Mouse (Mus musculus) hindbrain, embryonic 14.5 days (tissue): ENCODE measurements around the gene Gm32742. TPM values are rescaled to one million over a fixed set of nuclear protein-coding genes. Genes with fewer than 3 reads are reported as not detected.
"Not testable (repeated sequence)": the region's sequence is repeated elsewhere in the genome, so short reads cannot be mapped to it uniquely, and the experiment has no call there.

Source experiments
- ATAC-seq: fragments of 200-750 bp; cut with Nextera tagmentation; 2 replicates; pipeline ENCODE4 v1.8.0; 2017; ENCODE audit warnings: moderate number of reproducible peaks, mild to moderate bottlenecking, moderate TSS enrichment, moderate library complexity; ENCODE audit not compliant: low FRiP score
- DNase-seq: peaks from one replicate; pipeline ENCODE4 v3.0.0-alpha.2; 2015; ENCODE audit warnings: low spot score
- H3K27ac ChIP-seq: fragments of 300-500 bp; sonication (generic); 2 replicates; pipeline ENCODE4 v1.5.1; 2014; ENCODE audit warnings: mild to moderate bottlenecking, moderate library complexity
- H3K27me3 ChIP-seq: fragments of 300-500 bp; sonication (generic); 2 replicates; pipeline ENCODE4 v1.6.1; 2014; ENCODE audit warnings: mild to moderate bottlenecking, low read length, mixed read lengths; ENCODE audit not compliant: control insufficient read depth, insufficient read depth
- H3K36me3 ChIP-seq: fragments of 300-500 bp; sonication (generic); replicated peaks from 2 replicates; pipeline ENCODE4 v1.6.1; 2014; ENCODE audit not compliant: control insufficient read depth, insufficient read depth
- H3K4me1 ChIP-seq: fragments of 300-500 bp; sonication (generic); replicated peaks from 2 replicates; pipeline ENCODE4 v1.6.1; 2014; ENCODE audit warnings: antibody characterized with exemption, low read length, mixed read lengths; ENCODE audit not compliant: control insufficient read depth, insufficient read depth
- H3K4me2 ChIP-seq: fragments of 300-500 bp; sonication (generic); replicated peaks from 2 replicates; pipeline ENCODE4 v1.6.1; 2014; ENCODE audit warnings: mild to moderate bottlenecking, moderate library complexity
- H3K4me3 ChIP-seq: fragments of 300-500 bp; sonication (generic); replicated peaks from 2 replicates; pipeline ENCODE4 v1.5.1; 2014; ENCODE audit warnings: mild to moderate bottlenecking, low read length
- H3K9ac ChIP-seq: fragments of 300-500 bp; sonication (generic); 2 replicates; pipeline ENCODE4 v1.6.1; 2014
- H3K9me3 ChIP-seq: fragments of 300-500 bp; sonication (generic); 2 replicates; pipeline ENCODE4 v1.6.1; 2016; ENCODE audit warnings: low read length; ENCODE audit not compliant: control insufficient read depth
- WGBS: fragments of 180-500 bp; shearing (Covaris S2); extraction: QIAGEN DNeasy Blood & Tissue Kit; methylation state at CpG from one replicate; pipeline ENCODE4 v1.1.7; 2014; 5-methylcytosine and 5-hydroxymethylcytosine counted together
- polyA plus RNA-seq: library from polyadenylated mRNA; unstranded; fragments of >200 nt; fragmentation: Nextera tagmentation; extraction: Ambion mirVana; gene quantifications from 2 replicates; pipeline ENCODE4 v1.2.1, GENCODE M21; 2014

The Gm32742 gene
- polyA plus RNA-seq, 1 experiment from 2014 or later: not detected

- 84% methylated on average over 5 of the region's 5 CpGs for WGBS
Observed at GRCm38 (mm10) chr9:51163989-51164388, 1.3 kb downstream of the Gm32742 start.

GRCm38 (mm10) chr9:51161771-51162388 lies 3.4 kb downstream of the Gm32742 start:
- H3K9ac ChIP-seq: no peak overlapping the region
- H3K4me1 ChIP-seq: no peaks in the 10 kb centered on the region
- H3K27ac ChIP-seq: no peak overlapping the region
- no peaks in the 10 kb centered on the region for H3K9me3 ChIP-seq
- H3K27me3 ChIP-seq: 0 out of 2 replicates have a peak, but pooled peaks cover 5% of the 10 kb centered on the region
- 29% methylated on average over 4 of the region's 4 CpGs for WGBS
- ATAC-seq: peak; percentile 64; the same call in 1 of the 2 replicates
- H3K36me3 ChIP-seq: no peaks in the 10 kb centered on the region
- no peak overlapping the region for H3K4me3 ChIP-seq
- no peak overlapping the region for H3K4me2 ChIP-seq
- DNase-seq: peak; percentile 83

More at GRCm38 (mm10) chr9:51163989-51164388, 1.3 kb downstream of the Gm32742 start:
- Histone ChIP-seq H3K4me1 (no peaks in the 10 kb centered on the region), H3K4me3 (no peak overlapping the region), H3K9me3 (no peaks in the 10 kb centered on the region), H3K27ac (no peak overlapping the region), H3K27me3 (0 out of 2 replicates have a peak, but pooled peaks cover 5% of the 10 kb centered on the region), H3K36me3 (no peaks in the 10 kb centered on the region), H3K9ac (no peak overlapping the region), H3K4me2 (no peak overlapping the region)
- no peak for ATAC-seq
- DNase-seq: no peak

GRCm38 (mm10) chr9:51152079-51152752 lies 13.1 kb downstream of the Gm32742 start:
- no peaks in the 10 kb centered on the region for H3K4me1 ChIP-seq
- 19% methylated on average over 13 of the region's 13 CpGs for WGBS
- no peaks in the 10 kb centered on the region for H3K27me3 ChIP-seq
- ATAC-seq: peak; percentile 43; the same call in 1 of the 2 replicates
- no peaks in the 10 kb centered on the region for H3K9me3 ChIP-seq
- DNase-seq: peak; percentile 93
- no peak overlapping the region for H3K9ac ChIP-seq
- H3K4me3 ChIP-seq: no peak overlapping the region
- H3K4me2 ChIP-seq: 0 out of 2 replicates have a peak overlapping the region, but pooled peaks have one; percentile 7
- no peaks in the 10 kb centered on the region for H3K36me3 ChIP-seq
- H3K27ac ChIP-seq: no peak overlapping the region

- WGBS: 86% methylated on average over 5 of the region's 5 CpGs
Observed at GRCm38 (mm10) chr9:51147294-51147693, 18.0 kb downstream of the Gm32742 start.

GRCm38 (mm10) chr9:51146496-51146895 lies 18.8 kb downstream of the Gm32742 start:
- Histone ChIP-seq H3K9ac (no peak overlapping the region), H3K36me3 (no peaks in the 10 kb centered on the region), H3K27me3 (no peaks in the 10 kb centered on the region), H3K27ac (no peak overlapping the region), H3K9me3 (no peaks in the 10 kb centered on the region), H3K4me1 (peaks cover 8% of the 10 kb centered on the region; the same call in 1 of the 2 replicates), H3K4me3 (no peak overlapping the region), H3K4me2 (no peak overlapping the region)
- ATAC-seq (no peak), DNase-seq (peak; percentile 33)
- WGBS: 71% methylated on average over 4 of the region's 4 CpGs

More at GRCm38 (mm10) chr9:51147294-51147693, 18.0 kb downstream of the Gm32742 start:
- DNase-seq (no peak), ATAC-seq (no peak)
- Histone ChIP-seq H3K9ac (no peak overlapping the region), H3K36me3 (no peaks in the 10 kb centered on the region), H3K27me3 (no peaks in the 10 kb centered on the region), H3K4me1 (peaks cover 8% of the 10 kb centered on the region; the same call in 1 of the 2 replicates), H3K4me3 (no peak overlapping the region), H3K4me2 (no peak overlapping the region), H3K9me3 (no peaks in the 10 kb centered on the region), H3K27ac (no peak overlapping the region)

GRCm38 (mm10) chr9:51144218-51144617 lies 21.1 kb downstream of the Gm32742 start:
- no peak overlapping the region for H3K4me2 ChIP-seq
- DNase-seq: no peak
- H3K4me3 ChIP-seq: no peak overlapping the region
- no peaks in the 10 kb centered on the region for H3K9me3 ChIP-seq
- WGBS: 75% methylated on average over 6 of the region's 6 CpGs
- no peaks in the 10 kb centered on the region for H3K27me3 ChIP-seq
- no peak overlapping the region for H3K9ac ChIP-seq
- no peak overlapping the region for H3K27ac ChIP-seq
- H3K4me1 ChIP-seq: peaks cover 8% of the 10 kb centered on the region; the same call in 1 of the 2 replicates
- no peak for ATAC-seq
- H3K36me3 ChIP-seq: no peaks in the 10 kb centered on the region

GRCm38 (mm10) chr9:51143437-51143836 lies 21.9 kb downstream of the Gm32742 start:
- Histone ChIP-seq H3K4me1 (peaks cover 8% of the 10 kb centered on the region; the same call in 1 of the 2 replicates), H3K27ac (no peak overlapping the region), H3K4me3 (no peak overlapping the region), H3K9ac (no peak overlapping the region), H3K4me2 (no peak overlapping the region), H3K9me3 (no peaks in the 10 kb centered on the region), H3K36me3 (no peaks in the 10 kb centered on the region), H3K27me3 (no peaks in the 10 kb centered on the region)
- no peak for DNase-seq
- 83% methylated on average over 1 of the region's 1 CpGs for WGBS
- no peak for ATAC-seq

GRCm38 (mm10) chr9:51140711-51141110 lies 24.6 kb downstream of the Gm32742 start:
- Histone ChIP-seq H3K36me3 (no peaks in the 10 kb centered on the region), H3K9ac (no peak overlapping the region), H3K9me3 (no peaks in the 10 kb centered on the region), H3K4me3 (no peak overlapping the region), H3K4me2 (no peak overlapping the region), H3K4me1 (no peaks in the 10 kb centered on the region), H3K27ac (no peak overlapping the region), H3K27me3 (no peaks in the 10 kb centered on the region)
- DNase-seq: no peak
- no peak for ATAC-seq
- WGBS: 74% methylated on average over 3 of the region's 3 CpGs

- DNase-seq, H3K27me3 ChIP-seq, H3K9ac ChIP-seq, H3K4me2 ChIP-seq, H3K4me3 ChIP-seq, H3K4me1 ChIP-seq, ATAC-seq, H3K36me3 ChIP-seq, H3K27ac ChIP-seq, H3K9me3 ChIP-seq: not testable (repeated sequence)
- whole genome bisulfite sequencing: 100% methylated on average over 1 of the region's 1 CpGs
Observed at GRCm38 (mm10) chr9:51139401-51139800, 25.9 kb downstream of the Gm32742 start.
